Mouse (Mus musculus): ENCODE results near the gene Ythdf1. TPM values are rescaled to one million over a fixed set of nuclear protein-coding genes. Genes with fewer than 3 reads are reported as not detected.

The Ythdf1 gene
- total and polyA plus RNA-seq, 3 experiments: 36.8 to 72.2 TPM; not detected in 1

- TF ChIP-seq MEF2A (IDR thresholded peaks at IDR 0.05; ENCODE audit: extremely low read depth, insufficient replicate concordance, low read depth, low read length, poor library complexity, severe bottlenecking): no peak
- TF ChIP-seq EP300 (IDR thresholded peaks at IDR 0.05; ENCODE audit: low read depth in 1 of 2, low read length in 2 of 2): peak in 1 of 2 experiments; percentile 41; a peak in 1 of 4 replicates
- TF ChIP-seq ZMIZ1 (IDR thresholded peaks at IDR 0.05; ENCODE audit: low read depth, low read length): peak; percentile 96
These were observed 46.4 kb upstream of the Ythdf1 start, which contains the start of gene Arfgap1 (continued) for GRCm38 (mm10) chr2:180967010-180967763.

GRCm38 (mm10) chr2:180966092-180966882 lies 45.5 kb upstream of the Ythdf1 start:
- peak; percentile 69 for DNase-seq (ENCODE audit: low read depth, low spot score)
- peak overlapping the region; percentile 51 for H3K27ac ChIP-seq (ENCODE audit: control insufficient read depth, low read depth, low read length)
- H3K9ac ChIP-seq (ENCODE audit: control insufficient read depth, low read depth, low read length, poor library complexity, severe bottlenecking): peak overlapping the region; percentile 78
- H3K4me1 ChIP-seq (ENCODE audit: control insufficient read depth in 1 of 2, insufficient read depth in 2 of 2, low read length in 2 of 2): peaks cover 2 to 7% of the 10 kb centered on the region in 2 experiments; a peak in 2 of 4 replicates
- peak overlapping the region; percentile 72 to 88 for H3K4me3 ChIP-seq (ENCODE audit: control insufficient read depth in 1 of 2, insufficient read depth in 1 of 2, low read depth in 2 of 2, low read length in 2 of 2)
- H3K36me3 ChIP-seq (ENCODE audit: control insufficient read depth in 1 of 2, insufficient read depth in 2 of 2, low read length in 2 of 2): peaks cover 0 to 11% of the 10 kb centered on the region in 2 experiments; a peak in 3 of 4 replicates
- H3K9me3 ChIP-seq (replicated peaks; ENCODE audit: insufficient read depth, low read length): no peaks in the 10 kb centered on the region
- TF ChIP-seq RAD21 (IDR thresholded peaks at IDR 0.05; ENCODE audit: low read depth, low read length) (no peak), NRF1 (IDR thresholded peaks at IDR 0.05; ENCODE audit: insufficient read depth, low read depth, low read length, poor library complexity, severe bottlenecking) (no peak), ZC3H11A (IDR thresholded peaks at IDR 0.05; ENCODE audit: low read depth, low read length) (no peak), TAL1 (IDR thresholded peaks at IDR 0.05; ENCODE audit: low read length) (no peak), BHLHE40 (IDR thresholded peaks at IDR 0.05; ENCODE audit: borderline replicate concordance, low read depth, low read length) (no peak), HCFC1 (IDR thresholded peaks at IDR 0.05; ENCODE audit: low read depth, low read length) (0 out of 2 replicates have a peak, but pooled peaks have one; percentile 22), ZMIZ1 (IDR thresholded peaks at IDR 0.05; ENCODE audit: low read depth, low read length) (0 out of 2 replicates have a peak, but pooled peaks have one; percentile 23), CHD2 (IDR thresholded peaks at IDR 0.05; ENCODE audit: low read length) (no peak), POLR2AphosphoS2 (IDR thresholded peaks at IDR 0.05; ENCODE audit: low read length) (no peak), KAT2A (conservative IDR thresholded peaks at IDR 0.05; ENCODE audit: low read depth, low read length) (no peak), CTCF (IDR thresholded peaks at IDR 0.05 in 2 of 3, conservative IDR thresholded peaks at IDR 0.05 in 1 of 3; ENCODE audit: control insufficient read depth in 1 of 3, insufficient read depth in 1 of 3, low read depth in 2 of 3, low read length in 3 of 3, poor library complexity in 1 of 3, severe bottlenecking in 1 of 3) (peak in 1 of 3 experiments; percentile 42; a peak in 3 of 6 replicates), RCOR1 (IDR thresholded peaks at IDR 0.05; ENCODE audit: low read depth, low read length) (no peak), SIN3A (IDR thresholded peaks at IDR 0.05; ENCODE audit: low read length) (no peak; the same call in 1 of the 2 replicates), SMC3 (IDR thresholded peaks at IDR 0.05; ENCODE audit: low read depth, low read length) (peak; percentile 28), CHD1 (IDR thresholded peaks at IDR 0.05; ENCODE audit: low read depth, low read length) (no peak), MAZ (IDR thresholded peaks at IDR 0.05; ENCODE audit: low read depth, low read length) (no peak), POLR2A (IDR thresholded peaks at IDR 0.05; ENCODE audit: control insufficient read depth in 1 of 2, insufficient read depth in 1 of 2, low read depth in 1 of 2, low read length in 2 of 2, poor library complexity in 1 of 2) (no peak)
- H3K27me3 ChIP-seq (ENCODE audit: control insufficient read depth in 1 of 2, insufficient read depth in 2 of 2, low read length in 2 of 2): no peaks in the 10 kb centered on the region
- H3K79me2 ChIP-seq (ENCODE audit: control insufficient read depth, insufficient read depth, low read length, poor library complexity): peaks cover 21% of the 10 kb centered on the region
